Mouse (Mus musculus) T-cell, adult 2 months (primary cell): ENCODE data around the gene Slc36a4.

Source experiments
- DNase-seq: peaks from one replicate; pipeline ENCODE4 v3.0.0; 2022; ENCODE audit warnings: low spot score

Gene Slc36a4

GRCm38 (mm10) chr9:15709599-15710381 is at the start of gene Slc36a4:
Gene Slc36a4 (plus strand): TSS chr9:15709738.
- peak; percentile 54 for DNase-seq

GRCm38 (mm10) chr9:15664606-15665005 is 44.9 kb upstream of the Slc36a4 start:
- DNase-seq, result no peak

DNA sequence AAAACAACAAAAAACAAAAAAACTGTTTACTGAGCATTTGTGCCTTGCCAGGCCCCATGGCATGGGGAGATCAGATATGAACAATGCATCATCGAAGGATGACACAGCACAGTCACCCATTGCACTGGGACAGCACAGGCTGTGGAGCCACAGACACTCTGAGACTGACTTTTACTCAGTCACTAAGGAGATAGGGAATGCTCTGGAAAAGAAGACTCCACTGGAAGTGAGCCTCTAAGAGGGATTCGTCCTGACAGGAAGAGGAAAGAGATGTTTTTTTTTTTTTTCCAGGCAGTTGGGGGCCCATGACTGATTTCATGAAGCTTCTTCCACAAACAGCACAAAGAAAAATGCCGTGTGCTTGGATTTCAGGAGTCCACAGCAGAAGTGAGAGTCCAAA is 40.1 kb upstream of the Slc36a4 start:
- DNase-seq, result no peak

DNA sequence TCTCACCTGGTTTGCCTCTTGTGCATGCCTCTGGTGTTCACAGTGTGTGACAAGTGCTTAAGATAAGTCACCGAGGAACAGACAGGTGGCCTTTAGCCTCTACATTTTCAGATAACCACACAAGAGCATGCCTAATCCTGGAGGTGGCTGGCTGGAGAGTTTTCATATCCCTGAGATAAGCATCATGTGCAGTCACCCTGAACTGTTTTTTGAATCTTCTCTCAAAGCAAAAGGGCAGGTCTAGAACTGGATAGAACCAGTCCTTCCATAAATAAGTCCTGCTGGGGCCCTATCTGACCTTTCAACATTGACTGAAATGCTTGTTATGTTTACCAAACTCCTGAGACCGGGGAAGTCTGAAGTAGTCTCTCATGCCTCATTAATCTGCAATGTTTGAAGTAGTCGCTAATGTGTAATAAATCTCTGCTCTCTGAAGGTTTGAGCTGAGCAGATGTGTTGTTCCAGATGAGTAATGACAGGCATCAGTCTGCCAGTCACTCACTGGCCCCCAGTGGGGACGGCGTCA is 39.5 kb upstream of the Slc36a4 start:
- DNase-seq, result no peak

DNA sequence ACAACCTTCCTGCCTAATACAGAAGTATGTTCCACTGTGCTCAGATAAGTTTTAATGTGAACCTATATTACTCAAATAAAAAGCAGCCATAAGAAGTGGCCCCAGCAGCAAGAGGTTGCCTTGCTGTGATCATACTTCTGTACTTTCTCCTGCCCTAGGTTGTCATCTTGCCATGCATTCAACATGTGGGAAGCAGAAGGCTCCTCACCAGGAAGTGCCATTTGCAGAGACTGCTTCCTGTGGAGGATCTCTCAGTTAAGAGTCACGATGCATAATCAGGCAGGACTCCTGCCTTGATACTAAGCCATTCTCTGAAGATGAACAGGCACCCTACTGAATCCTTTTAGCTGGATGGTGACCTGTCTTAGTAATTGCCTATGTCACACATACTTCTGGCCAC is 37.3 kb upstream of the Slc36a4 start:
- DNase-seq, result no peak

- DNase-seq, result peak; percentile 36
Measured at GRCm38 (mm10) chr9:15681855-15682466, 27.6 kb upstream of the Slc36a4 start.

DNA sequence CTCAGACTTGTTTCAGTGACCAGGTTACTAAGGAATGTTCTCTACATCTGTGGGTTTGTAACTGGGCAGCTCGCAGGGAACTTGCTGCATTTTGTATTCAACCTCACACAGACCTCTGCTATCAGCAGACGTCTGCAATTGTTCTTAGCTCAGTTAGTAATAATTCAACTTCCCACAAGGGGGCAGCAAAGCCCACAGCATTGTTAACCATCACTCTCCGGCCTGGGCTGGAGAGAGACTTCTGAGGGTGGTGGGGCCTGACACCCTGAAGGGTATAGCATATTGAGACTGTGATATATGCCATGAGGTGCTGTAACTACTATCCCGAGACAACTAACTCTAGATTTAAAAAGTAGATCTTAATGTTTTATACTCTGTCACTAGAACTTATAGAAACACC is 24.3 kb upstream of the Slc36a4 start:
- DNase-seq, result peak; percentile 60

DNA sequence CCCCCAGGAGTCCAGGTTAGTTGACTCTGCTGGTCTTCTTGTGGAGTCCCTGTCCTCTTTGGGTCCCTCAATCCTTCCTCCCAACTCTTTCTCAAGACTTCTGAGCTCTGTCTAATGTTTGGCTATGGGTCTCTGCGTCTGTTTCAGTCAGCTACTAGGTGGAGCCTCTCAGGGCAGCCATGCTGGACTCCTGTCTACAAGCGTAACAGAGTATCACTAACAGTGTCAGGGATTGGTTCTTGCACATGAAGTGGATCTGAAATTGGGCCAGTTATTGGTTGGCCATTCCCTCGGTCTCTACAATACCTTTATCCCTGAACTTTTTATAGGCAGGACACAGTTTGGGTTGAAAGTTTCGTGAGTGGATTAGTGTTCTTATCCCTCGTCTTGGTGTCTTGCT is 22.2 kb upstream of the Slc36a4 start:
- no peak for DNase-seq

DNA sequence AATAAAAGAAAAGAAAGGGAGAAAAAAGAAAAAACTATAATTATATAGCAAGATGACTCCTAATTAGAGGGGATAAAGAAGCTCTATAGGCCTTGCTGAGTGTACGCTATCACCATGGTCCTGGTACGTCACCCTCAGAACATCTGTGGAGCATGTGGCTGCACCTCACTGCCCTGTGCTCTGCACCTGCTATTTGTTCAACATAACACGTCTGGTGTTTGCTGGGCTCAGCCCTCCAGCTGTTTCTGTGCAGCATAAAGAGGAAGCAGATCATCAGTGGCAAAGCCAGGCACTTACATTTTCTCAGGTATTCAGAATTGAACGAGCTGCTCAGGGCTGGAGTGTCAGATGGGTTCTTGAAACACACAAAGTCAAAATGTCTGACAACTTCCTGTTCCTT is 15.7 kb upstream of the Slc36a4 start:
- no peak for DNase-seq

GRCm38 (mm10) chr9:15694989-15695388 is 14.5 kb upstream of the Slc36a4 start:
- DNase-seq, result no peak

GRCm38 (mm10) chr9:15705706-15706105 is 3.8 kb upstream of the Slc36a4 start:
- DNase-seq, result no peak

- peak; percentile 13 for DNase-seq
Measured at GRCm38 (mm10) chr9:15708979-15709598, 449 bp upstream of the Slc36a4 start.

DNA sequence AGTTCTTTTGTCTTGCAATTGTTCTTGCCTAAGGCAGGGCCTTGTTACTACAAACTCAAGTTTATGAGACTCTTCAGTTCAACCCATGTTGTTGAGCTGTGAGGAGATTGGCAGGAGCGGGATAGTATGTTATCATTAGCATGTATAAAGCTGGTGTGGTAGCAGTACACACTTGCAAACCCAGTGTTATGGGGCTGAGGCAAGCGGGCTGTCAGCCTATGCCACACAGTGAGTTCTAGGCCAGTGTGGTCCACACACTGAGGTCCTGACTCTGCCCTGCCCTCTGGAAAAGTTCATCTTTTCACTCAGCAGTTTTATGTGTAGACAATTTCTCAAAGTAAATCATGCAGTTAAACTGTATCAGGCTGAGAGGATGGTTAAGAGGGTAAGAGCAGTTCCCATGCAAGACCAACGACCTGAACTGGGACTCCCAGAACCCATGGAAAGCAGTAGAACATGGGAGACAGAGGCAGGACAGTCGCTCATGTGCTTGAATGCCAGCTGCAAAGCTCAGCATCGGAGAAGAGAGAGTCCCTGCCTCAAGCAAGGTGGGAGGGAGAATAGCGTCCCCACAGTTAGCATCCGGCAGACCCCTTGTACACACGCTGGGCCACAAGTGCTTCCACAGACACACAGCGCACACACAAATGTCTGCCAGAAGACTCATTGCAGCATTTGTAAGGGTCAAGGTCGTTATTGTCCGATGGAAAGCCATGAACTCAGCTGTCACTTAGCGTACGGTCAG is 1.5 kb downstream of the Slc36a4 start:
- no peak for DNase-seq

- DNase-seq, result no peak
Measured at GRCm38 (mm10) chr9:15711676-15712075, 2.1 kb downstream of the Slc36a4 start.

GRCm38 (mm10) chr9:15714792-15715191 is 5.3 kb downstream of the Slc36a4 start:
- no peak for DNase-seq

- no peak for DNase-seq
Measured at GRCm38 (mm10) chr9:15715193-15715989, 5.9 kb downstream of the Slc36a4 start.

GRCm38 (mm10) chr9:15717363-15717762 is 7.8 kb downstream of the Slc36a4 start:
- DNase-seq, result no peak

- DNase-seq, result no peak
Measured at GRCm38 (mm10) chr9:15718295-15718694, 8.8 kb downstream of the Slc36a4 start.

- no peak for DNase-seq
Measured at GRCm38 (mm10) chr9:15719594-15719993, 10.1 kb downstream of the Slc36a4 start.

- no peak for DNase-seq
Measured at GRCm38 (mm10) chr9:15720556-15720955, 11.0 kb downstream of the Slc36a4 start.

GRCm38 (mm10) chr9:15721226-15721833 is 11.8 kb downstream of the Slc36a4 start:
- no peak for DNase-seq
